Mouse (Mus musculus): ENCODE data around the gene Iah1. TPM values are rescaled to one million over a fixed set of nuclear protein-coding genes. Genes with fewer than 3 reads are reported as not detected.

The Iah1 gene
- total RNA-seq, 1 experiment from 2014 or later, result 30.9 TPM

DNA sequence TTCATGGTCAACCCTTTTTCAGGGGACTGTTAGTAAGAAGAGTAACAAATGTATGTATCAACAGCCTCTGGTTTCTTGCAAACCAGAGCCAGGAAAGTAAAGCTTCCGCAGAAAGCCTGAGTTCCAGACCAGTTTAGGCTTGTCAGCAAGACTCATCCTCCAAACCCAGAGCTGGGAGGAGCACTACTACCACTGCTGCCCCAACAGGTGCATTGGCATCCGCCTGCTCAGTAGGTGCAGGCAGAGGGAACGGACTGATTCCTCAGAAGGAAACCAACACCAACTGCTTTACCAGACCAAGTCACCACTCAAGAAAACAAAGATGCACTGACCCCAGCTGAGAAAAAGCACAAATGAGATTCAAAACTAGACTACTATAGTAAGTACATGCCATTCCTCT is 47.0 kb downstream of the Iah1 start:
- ATAC-seq (replicated peaks; ENCODE audit: low read depth, poor library complexity, severe bottlenecking), result no peak

DNA sequence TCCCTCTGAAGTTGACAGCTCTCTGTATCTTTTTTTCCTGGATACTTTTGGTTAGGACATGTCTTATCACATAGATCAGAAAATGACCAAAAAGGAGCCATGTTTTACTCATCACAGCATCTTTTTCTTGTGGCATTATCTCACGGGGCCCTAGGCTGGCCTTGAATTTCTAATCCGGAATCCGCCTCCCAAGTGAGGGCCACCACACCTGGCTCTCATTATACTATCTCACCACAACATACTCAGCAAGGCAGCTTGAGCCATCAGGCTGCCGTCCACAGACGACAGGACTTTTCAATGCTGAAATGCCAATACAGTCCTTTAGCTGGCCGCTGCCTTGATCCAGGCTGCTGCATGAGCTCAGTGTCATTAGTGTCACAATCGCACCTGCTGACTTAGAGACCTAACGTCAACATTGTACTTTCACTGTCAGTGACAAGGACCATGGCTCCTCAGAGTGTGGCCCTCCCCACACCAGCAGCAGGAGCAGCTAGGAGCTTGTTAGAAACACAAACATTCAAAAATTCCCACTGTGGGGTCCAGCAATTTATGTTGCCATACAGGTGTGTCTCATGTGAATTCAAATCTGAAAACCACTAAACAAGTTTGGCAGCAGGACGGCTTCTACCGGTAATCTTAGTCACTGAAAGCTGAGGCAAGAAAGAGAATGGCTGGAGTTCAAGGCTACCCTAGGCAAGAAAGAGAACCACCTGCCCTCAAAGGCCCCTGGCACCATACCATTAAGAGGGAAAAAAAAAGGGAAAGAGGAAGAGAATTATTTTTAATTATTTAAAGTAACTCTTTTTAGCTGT is 48.6 kb downstream of the Iah1 start:
- no peak for ATAC-seq (replicated peaks; ENCODE audit: low read depth, poor library complexity, severe bottlenecking)

- no peak; the same call in 1 of the 2 replicates for ATAC-seq (replicated peaks; ENCODE audit: low read depth, poor library complexity, severe bottlenecking)
Observed at GRCm38 (mm10) chr12:21368376-21369086, 52.3 kb downstream of the Iah1 start.

DNA sequence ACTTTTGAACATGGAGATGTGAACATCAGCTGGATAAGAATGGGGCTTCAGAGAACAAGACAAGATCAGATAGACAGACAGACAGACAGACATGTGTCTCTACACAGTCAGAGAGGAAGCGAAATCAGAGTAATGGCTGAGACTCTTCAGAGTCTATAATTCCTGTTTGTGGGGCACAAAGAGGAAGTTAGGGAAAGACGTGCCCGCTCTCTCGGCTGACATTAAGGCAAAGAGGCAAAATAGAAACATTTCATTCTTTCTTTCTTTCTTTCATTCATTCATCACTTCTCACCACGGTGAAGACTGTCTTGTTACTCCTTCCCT is 52.9 kb downstream of the Iah1 start:
- peak; percentile 44 for ATAC-seq (replicated peaks; ENCODE audit: low read depth, poor library complexity, severe bottlenecking)

DNA sequence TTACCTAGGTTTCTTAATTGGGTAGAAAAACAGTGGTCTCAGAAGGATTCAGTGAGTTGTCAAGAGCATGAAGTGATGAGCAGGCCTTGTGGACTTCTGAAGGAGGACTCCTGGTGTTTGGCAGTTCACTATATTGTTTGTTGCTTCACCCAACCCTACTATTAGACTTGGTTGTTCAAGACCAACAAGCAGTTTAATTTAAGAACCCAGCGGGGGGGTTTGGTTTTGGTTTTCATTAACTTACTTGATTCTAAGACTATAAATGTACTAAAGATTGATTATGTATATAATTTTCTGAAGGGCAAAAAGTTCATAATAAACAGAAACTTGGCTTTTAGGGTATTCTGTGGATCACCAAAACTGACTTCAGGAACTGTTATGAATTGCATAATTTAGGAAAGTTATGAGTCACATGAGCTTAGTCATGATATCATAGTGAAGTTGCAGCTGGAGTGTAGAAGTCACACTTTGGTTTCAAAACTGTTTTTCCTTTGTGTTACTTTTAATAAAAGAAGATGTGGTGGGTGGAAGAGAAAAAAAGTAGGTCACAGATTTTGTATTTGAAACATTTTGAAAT is 53.9 kb downstream of the Iah1 start:
- ATAC-seq (replicated peaks; ENCODE audit: low read depth, poor library complexity, severe bottlenecking), result no peak

GRCm38 (mm10) chr12:21373100-21373819 is 57.1 kb downstream of the Iah1 start, which contains the start of gene Adam17:
Gene Adam17 (minus strand): TSS chr12:21373632.
- ATAC-seq (replicated peaks; ENCODE audit: low read depth, poor library complexity, severe bottlenecking), result peak; percentile 85

Other genes starting within 250 kb of the Iah1 start
- gene Cpsf3, start 31.0 kb upstream of the Iah1 start, total RNA-seq (2017), result 78.3 and 91.3 TPM in 2 replicates
- 14.8 and 27.8 TPM in 2 replicates for gene Itgb1bp1, start 30.1 kb upstream of the Iah1 start, total RNA-seq (2017)
- 55.2 and 61.6 TPM in 2 replicates for gene Adam17, start 57.2 kb downstream of the Iah1 start, total RNA-seq (2017)
- 232 and 249 TPM in 2 replicates for gene Ywhaq, start 101.2 kb downstream of the Iah1 start, total RNA-seq (2017)

Data from common myeloid progenitor, adult 5-6 weeks (primary cell).